Mouse (Mus musculus) embryonic fibroblast, embryonic 13.5 days (primary cell): ENCODE measurements at regions not wholly inside any gene's neighbourhood (a gene's known extent, or its start where the extent isn't known, plus 50 kb on each side); places are given as distances from the start of the nearest gene placed in this dataset.

ENCODE experiments used
- CTCF ChIP-seq: IDR thresholded peaks from 2 replicates; pipeline ENCODE4 v1.5.1; 2011; ENCODE audit warnings: mild to moderate bottlenecking, control low read depth, low read length, moderate library complexity, borderline replicate concordance; ENCODE audit not compliant: insufficient read depth
- POLR2A ChIP-seq: IDR thresholded peaks from 2 replicates; pipeline ENCODE4 v1.6.1; 2011; ENCODE audit warnings: low read depth, mild to moderate bottlenecking, control low read depth, low read length, moderate library complexity

GRCm38 (mm10) chr3:120636669-120637305 lies 534.7 kb downstream of the Rwdd3 start:
- TF ChIP-seq CTCF = no peak
- no peak for TF ChIP-seq POLR2A
